Mouse (Mus musculus) brown adipose tissue, adult 24 weeks (tissue): ENCODE measurements around the gene Tspyl1. TPM values are rescaled to one million over a fixed set of nuclear protein-coding genes. Genes with fewer than 3 reads are reported as not detected.
"Not testable (repeated sequence)": the region's sequence is repeated elsewhere in the genome, so short reads cannot be mapped to it uniquely, and the experiment has no call there.

Experiments
- H3K27ac ChIP-seq: fragments of 200-500 bp; replicated peaks from 2 replicates; pipeline ENCODE4 v1.5.1; 2012; ENCODE audit warnings: low read depth, mild to moderate bottlenecking, low read length
- H3K4me1 ChIP-seq: fragments of 200-500 bp; 2 replicates; pipeline ENCODE4 v1.6.1; 2012; ENCODE audit warnings: low read length, mixed read lengths; ENCODE audit not compliant: control insufficient read depth, insufficient read depth, insufficient read length
- H3K4me3 ChIP-seq: fragments of 200-500 bp; 2 replicates; pipeline ENCODE4 v1.5.1; 2012; ENCODE audit warnings: low read depth, mild to moderate bottlenecking, low read length, moderate library complexity; ENCODE audit not compliant: insufficient read depth
- polyA plus RNA-seq: library from polyadenylated mRNA; stranded (reverse); fragments of >200 nt; gene quantifications from 2 replicates; pipeline ENCODE4 v1.2.4, GENCODE M21; 2012; ENCODE audit not compliant: missing spikeins, insufficient read depth, insufficient read length

Tspyl1 gene
- 26.1 and 34.6 TPM in 2 replicates for polyA plus RNA-seq

DNA sequence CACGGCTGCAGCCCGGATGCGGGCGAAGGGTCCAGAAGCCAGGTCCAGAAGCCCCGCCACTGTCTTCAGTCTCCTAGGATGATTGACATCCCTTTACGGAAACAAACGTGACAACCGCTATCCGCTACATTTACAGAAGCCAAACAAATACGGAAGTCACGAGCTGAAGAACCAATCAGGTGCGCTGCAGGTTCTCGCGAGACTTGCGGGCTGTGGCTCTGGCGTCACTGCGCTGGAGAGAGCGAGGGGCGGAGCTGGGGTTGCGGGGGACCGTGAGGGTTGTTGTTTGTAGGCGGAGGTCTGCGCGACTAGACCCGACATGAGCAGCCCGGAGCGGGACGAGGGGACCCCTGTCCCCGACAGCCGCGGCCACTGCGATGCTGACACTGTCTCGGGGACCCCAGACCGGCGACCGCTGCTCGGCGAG lies at the start of gene Tspyl1:
Gene Tspyl1 (plus strand): TSS at position 229 of the 427 bp plus-strand sequence.
- H3K4me1 ChIP-seq: peaks cover 10% of the 10 kb centered on the region
- H3K4me3 ChIP-seq: peak within 1 kb of the TSS; percentile 89
- peak within 1 kb of the TSS; percentile 79 for H3K27ac ChIP-seq

DNA sequence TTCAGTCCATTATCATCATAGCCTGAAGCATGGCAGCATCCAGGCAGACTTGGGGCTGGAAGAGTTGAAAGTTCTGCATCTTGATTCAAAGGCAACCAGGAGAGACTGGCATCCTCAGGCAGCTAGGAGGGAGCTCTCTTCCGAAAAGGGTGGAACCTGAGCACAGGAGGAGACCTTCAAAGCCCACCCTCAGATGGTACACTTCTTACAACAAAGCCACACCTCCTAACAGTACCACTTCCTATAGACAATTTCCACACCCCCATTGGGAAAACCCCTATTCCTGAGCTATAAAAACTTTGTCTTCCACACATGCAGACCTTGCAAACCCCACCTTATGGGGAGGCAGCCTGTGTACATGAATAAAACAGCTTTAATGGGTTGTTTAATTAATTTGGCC lies 48.6 kb upstream of the Tspyl1 start:
- no peaks in the 10 kb centered on the region for H3K4me1 ChIP-seq
- H3K27ac ChIP-seq: no peak overlapping the region
- H3K4me3 ChIP-seq: no peak overlapping the region

DNA sequence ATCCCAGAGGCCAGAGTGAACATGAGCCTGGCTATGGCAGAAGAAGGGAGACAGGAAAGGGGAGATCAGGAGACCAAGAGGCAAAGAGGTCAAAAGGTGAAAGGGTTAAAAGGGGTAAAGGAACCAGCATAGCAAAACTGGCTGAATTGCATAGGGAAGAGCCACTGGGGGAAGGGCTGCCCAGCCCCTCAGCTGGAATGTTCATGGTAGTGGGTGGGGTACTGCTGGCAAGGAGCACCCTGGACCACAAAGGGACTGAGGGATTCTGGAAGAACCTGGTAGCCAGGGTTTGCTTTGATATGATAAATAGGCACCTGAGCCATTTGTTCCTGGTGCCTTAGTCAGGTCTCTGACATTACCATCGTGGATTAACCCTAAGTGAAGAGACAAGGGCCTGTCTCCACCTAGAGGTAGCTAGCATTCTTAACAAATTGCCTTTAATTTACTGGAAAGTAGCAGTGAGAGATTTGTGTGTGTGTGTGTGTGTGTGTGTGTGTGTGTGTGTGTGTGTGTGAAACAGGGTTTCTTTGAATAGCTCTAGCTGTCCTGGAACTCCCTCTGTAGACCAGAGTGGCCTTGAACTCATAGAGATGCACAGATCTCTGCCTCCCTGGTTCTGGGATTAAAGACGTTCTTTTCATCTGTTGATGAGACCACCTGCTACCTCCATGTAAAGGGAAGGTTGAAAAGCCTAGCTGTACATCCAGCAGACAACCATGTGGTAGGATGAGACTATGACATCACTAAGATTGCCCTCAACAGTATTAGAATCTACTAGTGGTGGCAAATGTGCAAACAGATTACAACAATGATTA lies 47.9 kb upstream of the Tspyl1 start:
- no peak overlapping the region for H3K27ac ChIP-seq
- H3K4me1 ChIP-seq: no peaks in the 10 kb centered on the region
- H3K4me3 ChIP-seq: no peak overlapping the region

DNA sequence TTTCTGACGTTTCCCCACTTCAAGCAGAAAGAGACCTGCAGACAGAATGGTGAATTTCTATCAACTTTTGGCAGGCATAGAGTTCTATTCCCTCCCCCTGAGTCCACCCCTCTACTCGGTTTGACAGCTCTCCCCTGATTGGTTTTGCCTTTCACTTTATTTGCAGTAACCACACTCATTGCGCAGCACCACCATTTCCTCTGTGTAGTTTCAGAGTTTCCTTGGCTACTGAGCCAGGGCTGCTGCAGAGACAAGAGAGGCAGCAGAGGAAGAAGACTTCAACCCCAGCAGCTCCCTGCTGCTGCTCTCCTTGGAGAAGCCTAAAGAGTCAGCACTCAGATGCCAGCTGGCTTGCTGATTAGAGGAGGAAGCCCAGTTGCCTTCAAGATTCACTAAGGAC lies 46.6 kb upstream of the Tspyl1 start:
- Histone ChIP-seq H3K4me3 (no peak overlapping the region; the same call in 1 of the 2 replicates), H3K27ac (no peak overlapping the region), H3K4me1 (no peaks in the 10 kb centered on the region)

DNA sequence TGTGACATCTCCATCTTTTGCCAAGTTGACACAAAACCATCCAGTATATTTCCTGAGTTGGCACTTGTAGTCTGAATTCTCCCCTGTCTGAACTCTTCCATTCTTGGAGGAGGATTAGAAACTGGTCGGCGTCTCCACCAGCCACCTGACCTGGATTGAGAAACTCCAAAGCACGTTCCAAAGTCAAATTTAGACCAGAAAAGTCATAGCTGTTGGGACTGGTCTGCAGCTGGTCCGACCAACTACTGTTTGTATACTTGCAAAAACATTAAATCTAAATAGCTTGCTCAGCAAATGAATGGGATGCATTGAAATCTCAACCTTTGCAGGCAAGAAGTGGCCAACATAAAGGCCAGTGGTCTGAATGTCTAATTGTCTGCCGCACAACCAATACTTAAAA lies 45.4 kb upstream of the Tspyl1 start:
- H3K4me3 ChIP-seq: no peak overlapping the region
- H3K27ac ChIP-seq: no peak overlapping the region
- no peaks in the 10 kb centered on the region for H3K4me1 ChIP-seq

DNA sequence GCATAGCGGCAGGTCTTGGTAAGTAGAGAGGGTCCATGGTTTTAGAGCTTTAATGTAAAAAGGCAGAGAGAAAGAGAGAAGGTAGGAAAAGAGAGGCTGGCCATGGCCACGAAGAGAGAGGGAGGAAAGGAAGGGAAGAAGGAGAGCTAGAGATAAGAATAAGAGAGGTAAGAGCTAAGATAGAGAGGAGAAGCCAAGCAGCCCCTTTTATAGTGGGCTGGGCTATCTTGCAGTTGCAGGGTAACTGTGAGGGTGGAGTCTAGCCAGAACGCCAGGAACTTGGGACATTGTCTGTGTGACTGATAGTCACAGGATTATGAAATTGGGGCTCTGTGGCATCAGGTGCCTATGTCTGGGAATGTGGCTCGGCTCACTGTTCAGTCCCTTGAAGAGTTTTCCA lies 43.5 kb upstream of the Tspyl1 start:
- no peak overlapping the region for H3K4me3 ChIP-seq
- no peaks in the 10 kb centered on the region for H3K4me1 ChIP-seq

DNA sequence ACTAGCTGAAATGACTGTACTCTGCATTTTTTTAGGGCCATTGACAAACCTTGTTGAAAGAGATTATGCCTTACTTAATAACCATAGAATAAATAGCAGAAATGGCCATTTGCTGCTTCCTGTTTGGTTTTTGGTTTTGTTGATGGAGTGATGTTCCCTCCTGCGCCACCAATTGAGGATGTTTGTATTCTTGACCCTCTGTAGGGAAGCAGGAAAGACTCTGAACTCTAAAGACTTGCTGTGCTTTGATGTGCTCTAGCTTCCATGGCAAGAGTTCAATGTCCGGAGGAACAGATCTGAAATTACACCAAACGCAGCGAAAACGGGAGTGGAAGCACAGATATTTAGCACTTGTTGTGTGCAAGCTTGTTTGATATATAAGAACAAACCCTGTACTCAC lies 37.2 kb upstream of the Tspyl1 start:
- Histone ChIP-seq H3K4me3 (no peak overlapping the region), H3K27ac (no peak overlapping the region; the same call in 1 of the 2 replicates), H3K4me1 (peaks cover 2% of the 10 kb centered on the region; the same call in 1 of the 2 replicates)

More for the DNA sequence above, 43.5 kb upstream of the Tspyl1 start:
- no peak overlapping the region; the same call in 1 of the 2 replicates for H3K27ac ChIP-seq

DNA sequence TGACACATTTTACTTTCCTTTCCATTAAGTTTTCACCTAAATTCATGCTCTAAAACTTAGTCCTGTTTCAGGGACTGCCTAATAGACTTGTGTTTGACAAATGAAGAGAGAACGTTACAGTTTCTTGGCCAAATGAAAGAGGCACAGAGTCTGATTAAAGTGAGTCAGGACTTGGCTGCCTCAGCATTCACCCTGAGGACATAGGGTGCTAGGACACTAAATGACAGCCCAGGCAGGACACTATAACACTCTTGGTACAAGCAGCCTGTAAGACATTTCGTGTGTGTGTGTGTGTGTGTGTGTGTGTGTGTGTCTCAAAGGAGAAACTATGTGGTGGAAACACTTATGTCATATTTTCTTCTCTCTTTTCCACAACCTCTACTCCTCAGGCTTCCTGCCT lies 35.9 kb upstream of the Tspyl1 start:
- Histone ChIP-seq H3K27ac (no peak overlapping the region), H3K4me3 (no peak overlapping the region), H3K4me1 (peaks cover 2% of the 10 kb centered on the region; the same call in 1 of the 2 replicates)

DNA sequence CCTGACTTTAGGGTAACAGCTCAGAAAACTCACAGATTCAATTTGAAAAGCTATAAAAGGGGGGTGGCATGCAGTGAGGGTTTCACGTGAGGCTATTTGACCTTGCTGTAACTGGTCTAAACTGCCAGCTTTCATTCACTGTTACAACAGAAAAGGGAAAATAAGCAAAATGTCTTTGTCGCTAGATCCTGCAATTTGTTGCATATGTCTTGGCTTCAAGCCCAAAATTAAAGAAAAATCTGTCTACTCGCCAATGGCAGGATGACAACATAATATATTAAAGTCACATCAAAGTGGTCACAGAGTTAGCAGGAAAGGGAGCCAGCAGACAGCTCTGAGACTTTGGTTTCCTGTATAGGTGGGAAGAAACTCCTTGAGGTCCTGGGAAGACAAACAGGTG lies 34.2 kb upstream of the Tspyl1 start:
- H3K4me1 ChIP-seq: peaks cover 2% of the 10 kb centered on the region; the same call in 1 of the 2 replicates
- H3K27ac ChIP-seq: no peak overlapping the region
- H3K4me3 ChIP-seq: no peak overlapping the region

DNA sequence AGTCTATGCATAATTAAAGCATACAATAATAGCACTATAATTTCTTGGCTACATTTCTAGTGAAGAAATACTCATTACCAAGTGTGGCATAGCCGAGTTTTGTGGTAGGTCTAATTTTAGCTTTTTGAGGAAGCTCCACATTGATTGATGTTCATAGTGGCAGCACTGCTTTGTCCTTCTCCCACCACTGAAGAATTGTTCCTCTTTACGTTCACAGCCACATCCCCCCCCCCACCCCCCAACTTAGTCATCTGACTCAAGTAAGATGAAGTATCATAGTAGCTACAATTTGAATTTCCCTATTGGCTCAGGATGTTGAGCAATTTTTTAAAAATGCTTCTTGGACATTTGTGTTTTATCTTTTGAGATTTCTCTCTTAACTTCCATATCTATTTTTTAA lies 32.4 kb upstream of the Tspyl1 start:
- Histone ChIP-seq H3K4me3 (no peak overlapping the region), H3K27ac (no peak overlapping the region), H3K4me1 (peaks cover 2% of the 10 kb centered on the region; the same call in 1 of the 2 replicates)

DNA sequence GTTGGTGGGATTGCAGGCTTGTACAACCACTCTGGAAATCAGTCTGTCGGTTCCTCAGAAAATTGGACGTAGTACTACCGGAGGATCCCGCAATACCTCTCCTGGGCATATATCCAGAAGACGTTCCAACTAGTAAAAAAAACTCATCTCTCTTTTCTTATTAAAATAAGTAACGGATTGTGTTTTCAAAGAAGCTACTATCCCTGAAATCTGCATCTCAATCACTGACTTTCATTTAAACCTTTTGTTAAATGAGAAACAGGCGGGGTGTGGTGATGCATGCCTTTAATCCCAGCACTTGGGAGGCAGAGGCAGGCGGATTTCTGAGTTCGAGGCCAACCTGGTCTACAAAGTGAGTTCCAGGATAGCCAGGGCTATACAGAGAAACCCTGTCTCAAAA lies 29.2 kb upstream of the Tspyl1 start:
- H3K4me1 ChIP-seq, H3K27ac ChIP-seq, H3K4me3 ChIP-seq: not testable (repeated sequence)

DNA sequence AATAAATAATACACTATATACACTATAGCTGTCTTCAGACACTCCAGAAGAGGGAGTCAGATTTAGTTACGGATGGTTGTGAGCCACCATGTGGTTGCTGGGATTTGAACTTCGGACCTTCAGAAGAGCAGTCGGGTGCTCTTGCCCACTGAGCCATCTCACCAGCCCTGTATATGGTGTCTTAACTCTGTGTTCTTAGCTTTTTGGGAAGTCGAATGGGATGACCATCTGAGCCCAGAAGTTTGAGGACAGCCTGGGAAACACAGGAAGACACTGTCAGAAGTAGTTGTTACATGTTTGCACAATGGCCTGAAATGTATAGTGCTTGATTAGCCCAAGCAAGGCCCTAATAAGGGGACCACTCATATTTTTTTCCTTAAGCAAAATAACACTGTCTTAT lies 16.9 kb upstream of the Tspyl1 start:
- Histone ChIP-seq H3K27ac (no peak overlapping the region), H3K4me3 (no peak overlapping the region)

DNA sequence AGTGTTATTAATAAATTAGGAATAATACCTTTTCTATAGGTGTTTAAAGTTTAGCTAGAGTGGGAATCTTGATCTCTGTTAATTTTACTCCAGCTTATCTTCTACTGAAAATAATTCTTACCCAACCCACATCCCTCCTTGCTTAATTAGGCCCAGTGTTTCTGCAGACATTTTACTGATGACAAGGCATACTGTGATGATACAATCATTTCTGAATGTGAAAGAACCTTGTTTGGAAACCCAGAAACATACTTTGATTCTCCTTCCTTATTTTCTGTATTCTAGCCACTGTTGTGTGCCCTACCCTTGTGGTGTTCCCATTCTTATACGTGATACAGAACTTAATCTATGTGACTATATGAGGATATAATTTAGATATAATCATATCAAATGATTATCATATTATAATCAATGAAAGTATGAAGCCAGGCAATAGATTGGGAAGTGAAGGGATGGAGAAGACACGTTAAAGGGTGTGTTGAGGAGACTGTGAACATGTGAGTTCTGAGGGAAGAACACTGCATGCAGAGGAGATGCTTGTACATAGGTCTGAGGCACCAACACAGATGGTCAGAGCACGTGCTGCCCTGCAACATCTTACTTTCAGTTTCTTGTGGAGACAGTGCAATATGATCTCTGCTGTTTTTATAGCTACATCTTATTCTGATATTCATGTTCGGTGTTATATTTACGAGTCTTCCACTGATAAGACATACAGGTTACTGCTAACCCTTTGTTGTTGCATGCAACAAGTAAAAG lies 14.5 kb upstream of the Tspyl1 start:
- no peak overlapping the region for H3K4me3 ChIP-seq
- H3K27ac ChIP-seq: 0 out of 2 replicates have a peak overlapping the region, but pooled peaks have one; percentile 4
- peaks cover 4% of the 10 kb centered on the region; the same call in 1 of the 2 replicates for H3K4me1 ChIP-seq

More for the DNA sequence above, 16.9 kb upstream of the Tspyl1 start:
- H3K4me1 ChIP-seq: peaks cover 4% of the 10 kb centered on the region; the same call in 1 of the 2 replicates

DNA sequence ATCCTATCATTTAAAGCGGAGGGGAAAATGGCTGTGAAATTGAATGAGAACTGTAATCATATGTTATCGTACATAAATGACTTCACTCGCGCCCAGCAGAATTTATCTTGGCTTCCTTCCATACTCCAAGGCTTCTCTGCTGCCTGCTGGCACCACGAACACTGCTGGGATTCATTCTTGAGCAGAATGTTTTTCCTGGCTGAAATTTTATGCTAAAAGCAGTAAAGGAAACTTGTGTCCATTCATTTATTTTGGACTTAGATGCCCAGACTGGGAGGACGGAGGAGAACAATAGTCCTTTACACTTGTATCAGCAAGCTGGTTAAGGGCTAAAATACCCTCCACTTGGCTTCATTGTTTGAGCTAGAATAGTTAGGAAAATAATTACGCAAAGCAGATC lies 10.3 kb upstream of the Tspyl1 start:
- H3K4me3 ChIP-seq: no peak overlapping the region
- peaks cover 4% of the 10 kb centered on the region; the same call in 1 of the 2 replicates for H3K4me1 ChIP-seq
- no peak overlapping the region for H3K27ac ChIP-seq

DNA sequence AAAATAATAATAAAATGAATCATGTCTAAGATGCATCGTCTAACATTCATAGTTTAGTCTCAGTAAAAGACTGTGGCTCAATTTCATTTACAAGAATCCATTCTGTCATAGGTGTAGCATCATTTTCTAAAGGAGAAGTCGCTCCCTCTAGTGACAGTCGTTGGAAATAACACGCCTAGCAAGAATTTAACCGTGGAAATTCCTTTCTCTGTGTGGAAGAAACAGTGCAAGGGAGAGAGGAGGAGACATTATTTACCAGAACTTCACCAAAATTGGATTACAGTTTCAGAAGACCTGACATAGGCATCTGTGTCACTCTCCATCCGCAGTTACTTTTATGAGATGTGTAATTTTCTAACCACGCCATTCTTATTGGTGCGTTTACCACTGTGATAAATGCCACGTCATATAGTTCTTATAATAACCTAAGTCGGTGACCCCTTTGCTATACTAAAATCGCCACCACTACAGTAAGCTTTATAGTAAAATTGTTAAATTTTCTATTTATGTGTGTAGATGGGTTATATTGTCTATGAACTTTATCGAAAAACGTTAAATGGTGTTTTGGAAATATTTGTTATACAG lies 1.3 kb upstream of the Tspyl1 start:
- Histone ChIP-seq H3K4me1 (peaks cover 10% of the 10 kb centered on the region), H3K4me3 (peak overlapping the region; percentile 32; the same call in 1 of the 2 replicates), H3K27ac (no peak overlapping the region)
